Mouse (Mus musculus): ENCODE measurements at regions not wholly inside any gene's neighbourhood (a gene's known extent, or its start where the extent isn't known, plus 50 kb on each side); places are given as distances from the start of the nearest gene placed in this dataset.
"Not testable (repeated sequence)": the region's sequence is repeated elsewhere in the genome, so short reads cannot be mapped to it uniquely, and the experiment has no call there.

DNA sequence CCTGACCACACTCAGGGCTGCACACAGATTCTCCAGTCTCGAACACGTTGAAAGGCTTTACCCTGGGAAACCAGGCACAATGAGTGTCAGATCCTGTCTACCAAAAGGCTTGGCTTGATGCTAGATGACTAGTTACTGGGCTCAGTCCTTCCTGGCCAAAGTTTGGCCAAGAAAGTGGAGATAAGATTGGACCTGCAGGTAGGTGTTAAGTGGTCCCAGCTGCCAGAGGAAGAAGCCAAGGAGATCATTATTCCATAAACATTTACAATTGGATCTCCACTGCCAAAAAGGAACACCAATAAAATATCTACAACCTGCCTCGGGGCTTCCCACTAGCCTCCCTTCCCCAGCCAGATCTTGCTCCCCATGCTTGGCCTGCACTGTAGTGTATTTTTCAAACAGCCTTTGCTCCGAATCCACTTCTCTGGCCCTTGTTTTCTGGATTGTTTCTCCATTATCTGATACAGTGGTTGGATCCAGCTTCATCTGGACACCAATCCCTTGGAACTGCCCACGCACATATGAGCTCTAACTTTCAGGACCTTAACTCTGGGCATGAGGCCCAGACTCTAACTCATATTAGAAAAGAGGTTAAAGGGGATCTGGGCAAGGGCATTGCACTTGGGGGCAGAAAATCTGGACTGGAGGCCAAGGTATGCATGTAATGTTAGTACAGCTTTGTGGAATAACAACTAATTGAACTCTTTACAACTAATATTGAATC lies 345.3 kb upstream of the Intu start:
- no peak for DNase-seq

DNA sequence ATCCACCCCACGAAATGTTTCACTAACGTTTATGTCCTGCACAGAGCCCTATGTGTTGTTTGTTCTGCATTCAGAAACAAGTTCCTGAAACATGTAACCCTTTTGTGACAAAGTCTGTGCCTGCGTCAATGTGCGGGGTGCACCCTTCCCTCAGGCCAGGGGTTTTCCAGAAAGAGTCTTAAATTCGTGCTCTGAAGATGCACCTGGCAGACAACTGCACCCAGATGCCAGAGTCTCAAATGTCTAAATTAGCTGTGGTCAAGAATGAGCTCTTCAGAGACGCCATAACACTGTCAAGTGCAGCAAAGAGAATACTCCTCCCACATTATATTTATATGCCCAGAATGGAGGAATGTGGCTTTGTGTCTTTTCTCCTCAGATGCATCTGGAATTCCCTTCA lies 341.6 kb upstream of the Intu start:
- no peak for DNase-seq

DNA sequence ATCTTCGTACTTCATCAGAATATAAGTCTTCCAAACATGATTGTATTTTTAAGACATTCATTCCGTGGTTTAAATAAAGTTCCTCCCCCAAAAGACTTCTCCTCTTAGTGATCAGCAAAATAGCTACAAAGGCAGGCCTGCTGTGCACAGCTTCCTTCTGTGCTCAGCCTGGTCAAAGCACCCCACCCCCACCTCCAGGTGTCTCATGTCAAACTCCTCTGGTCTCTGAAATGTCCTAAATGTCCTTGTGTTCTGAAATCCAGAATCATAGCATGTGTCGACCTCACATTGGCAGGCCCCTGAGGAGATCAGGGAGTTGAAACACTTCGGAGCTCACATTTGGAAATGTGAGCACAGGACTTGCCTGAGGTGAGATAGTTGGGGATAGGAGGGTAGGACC lies 341.1 kb upstream of the Intu start:
- DNase-seq, result no peak

DNA sequence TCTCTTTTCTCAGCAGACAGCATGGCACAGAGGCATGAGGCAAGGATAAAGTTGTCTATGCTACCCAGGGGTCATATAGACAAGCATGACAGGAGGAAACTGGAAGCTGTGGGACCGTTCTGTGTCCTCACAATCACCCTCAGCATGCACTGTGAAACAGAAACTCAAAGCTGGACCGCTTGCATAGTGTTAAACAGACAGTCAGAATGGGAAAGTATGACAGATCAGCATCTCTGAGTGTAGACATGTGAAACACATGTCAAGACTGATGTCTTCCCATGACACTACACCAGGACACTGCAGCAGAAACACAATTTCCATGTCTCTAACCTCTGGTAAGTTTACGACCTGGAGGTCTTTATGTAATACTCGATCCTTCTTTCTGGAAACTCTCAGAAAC lies 330.9 kb upstream of the Intu start:
- DNase-seq, result no peak

DNA sequence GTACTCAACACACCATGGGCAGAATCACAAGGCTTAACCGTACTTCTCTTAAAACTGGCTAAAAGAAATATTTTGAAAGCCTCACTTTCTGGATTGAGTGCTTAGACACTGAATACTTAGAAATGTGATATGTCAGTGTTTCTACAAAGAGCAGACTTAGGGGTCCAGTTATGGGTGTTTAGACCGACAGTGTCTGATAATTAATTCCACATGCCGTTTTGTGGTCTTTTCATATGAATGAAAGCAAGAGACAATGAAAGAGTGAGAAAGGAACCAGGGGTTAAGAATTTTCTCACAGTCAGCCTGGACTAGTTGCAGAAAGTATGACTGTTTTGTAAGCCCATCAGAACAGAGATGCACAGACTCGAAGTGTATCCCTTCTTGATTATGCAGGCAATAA lies 324.8 kb upstream of the Intu start:
- no peak for DNase-seq

DNA sequence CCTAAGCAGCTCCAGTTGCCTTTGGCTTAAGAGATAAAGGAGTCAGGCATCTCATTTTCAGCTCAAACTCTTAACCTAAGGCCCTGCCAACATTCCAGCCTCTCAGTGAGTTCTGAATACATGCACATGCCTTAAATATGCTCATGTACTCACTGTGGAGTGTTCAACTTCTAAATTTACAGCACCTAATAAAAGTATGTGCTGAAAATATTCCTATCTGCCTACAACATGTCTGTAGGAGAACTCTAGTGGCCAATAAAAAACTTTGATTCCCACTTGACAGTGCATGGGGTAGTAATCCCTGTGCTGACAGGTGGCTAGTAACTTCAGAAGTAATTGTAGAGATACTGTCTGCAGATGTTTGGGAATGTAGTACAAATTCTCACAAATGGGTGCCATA lies 319.3 kb upstream of the Intu start:
- no peak for DNase-seq

DNA sequence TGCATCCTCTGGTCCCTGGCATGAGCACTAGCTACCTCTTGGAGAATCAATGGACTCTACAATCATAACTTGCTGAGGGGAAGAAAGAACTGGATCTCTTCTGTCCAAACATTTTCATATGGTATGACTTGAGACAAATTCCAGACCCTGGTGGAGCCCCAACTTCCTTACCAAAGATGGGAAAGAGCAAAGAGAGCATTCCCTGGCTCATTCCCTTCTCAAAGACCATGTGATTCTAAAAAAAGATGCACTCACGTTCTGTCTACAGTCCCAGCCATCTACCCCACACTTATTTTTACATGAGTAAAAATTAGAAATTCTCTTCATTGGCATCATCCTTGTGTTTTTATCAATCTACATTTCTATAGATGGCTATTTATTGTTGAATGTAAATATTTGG lies 304.3 kb upstream of the Intu start:
- no peak for DNase-seq

DNA sequence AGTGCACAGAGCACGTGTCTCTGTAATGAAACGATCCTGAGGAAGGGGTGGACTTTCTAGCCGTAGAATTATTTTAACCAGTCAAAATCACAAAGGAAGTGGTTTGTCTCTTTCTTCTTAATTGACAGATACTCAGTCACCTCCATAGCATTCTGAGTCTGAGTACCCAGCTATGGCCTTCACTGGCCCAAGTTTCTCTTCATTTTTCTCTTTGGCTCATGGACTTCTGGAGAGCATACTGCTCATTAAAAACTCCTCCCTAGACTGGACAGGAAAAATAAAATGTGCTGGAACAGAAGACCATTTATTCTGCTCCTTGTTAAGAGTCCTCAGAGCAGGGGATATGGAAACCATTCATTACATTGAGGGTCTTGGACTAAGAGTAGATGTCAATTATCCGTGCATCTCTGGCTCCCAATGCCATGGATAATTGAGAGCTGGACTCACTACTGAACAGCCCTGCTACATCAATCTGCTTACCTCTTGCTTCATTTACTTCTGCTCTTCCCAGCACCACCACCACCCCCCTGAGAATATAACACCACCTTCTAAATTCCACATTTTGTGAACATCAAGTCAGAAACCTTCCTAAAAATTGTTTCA lies 287.5 kb upstream of the Intu start:
- DNase-seq, result no peak

DNA sequence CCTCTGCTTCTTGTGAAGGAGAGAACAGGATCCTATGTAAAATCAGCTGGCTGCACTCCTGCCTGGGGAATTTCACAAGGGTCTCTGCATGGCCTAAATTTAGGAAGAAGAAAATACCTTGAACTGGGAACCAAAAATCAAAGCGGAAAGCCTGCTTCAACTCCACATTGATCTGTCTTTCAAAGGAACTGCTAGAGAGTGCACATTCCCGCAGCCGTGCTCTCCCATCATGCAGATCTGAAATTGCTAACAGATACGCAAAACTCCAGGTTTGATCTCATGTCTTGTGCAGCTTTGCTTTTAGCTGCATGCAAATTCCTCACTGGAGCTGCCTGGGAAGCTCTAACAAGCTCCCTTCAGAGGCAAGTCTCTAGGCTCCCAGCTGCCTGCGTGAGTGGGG lies 276.7 kb upstream of the Intu start:
- no peak for DNase-seq

DNA sequence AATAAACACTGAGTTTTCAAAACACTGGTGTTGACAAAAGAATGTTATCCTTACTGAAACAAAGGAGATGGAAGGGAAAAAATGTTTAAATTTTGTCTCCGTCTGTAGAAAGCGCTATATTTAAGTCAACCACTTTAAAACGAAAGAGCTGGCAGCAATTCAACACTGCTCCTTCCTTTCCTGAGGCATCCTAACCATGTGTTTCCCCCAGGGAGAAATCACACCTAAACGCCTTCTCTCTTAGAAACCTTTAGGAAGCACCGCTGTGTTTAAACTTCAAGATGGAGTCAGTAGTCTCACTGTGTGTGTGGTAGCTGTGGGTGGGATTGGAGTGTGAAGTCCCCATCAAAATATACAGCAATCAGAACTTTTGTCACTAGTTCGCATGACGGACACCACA lies 268.6 kb upstream of the Intu start:
- DNase-seq, result no peak

DNA sequence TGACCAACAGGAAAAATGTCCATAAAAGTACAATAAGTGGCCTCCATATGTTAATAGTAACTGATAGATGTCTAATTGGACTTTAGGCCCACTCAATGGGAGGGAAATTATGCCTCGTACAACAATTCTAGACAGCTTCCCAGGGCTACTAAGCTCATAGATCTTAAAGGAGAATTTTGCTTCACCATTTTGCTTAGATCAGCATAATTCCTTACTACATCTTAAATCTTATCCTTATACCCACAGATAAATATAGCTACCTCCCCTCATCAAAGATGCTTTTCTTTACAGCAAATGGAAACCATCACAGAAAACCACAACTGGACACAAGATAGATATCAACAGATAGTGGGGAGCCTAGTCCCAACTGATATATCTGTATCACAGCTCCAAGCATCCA lies 263.6 kb upstream of the Intu start:
- DNase-seq, result no peak

DNA sequence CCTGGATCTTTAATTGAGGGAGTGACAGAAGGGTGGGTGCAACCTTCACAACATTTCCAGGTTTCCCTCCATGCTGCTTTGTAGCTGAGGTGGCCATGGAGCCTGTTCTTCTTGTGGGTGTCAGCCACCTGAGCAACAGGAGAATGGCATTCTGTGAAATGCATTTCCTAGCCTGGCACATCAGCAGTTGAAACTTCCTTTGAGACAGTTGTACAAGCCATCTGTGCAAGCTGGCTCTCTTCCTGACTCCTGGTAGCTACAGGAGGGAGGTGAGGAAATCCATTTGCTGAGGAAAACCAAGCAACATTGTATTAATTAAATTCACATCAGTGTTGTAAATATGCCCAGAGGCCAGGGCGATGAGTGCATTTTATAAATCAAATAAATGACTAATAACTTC lies 248.2 kb upstream of the Intu start:
- DNase-seq, result no peak

DNA sequence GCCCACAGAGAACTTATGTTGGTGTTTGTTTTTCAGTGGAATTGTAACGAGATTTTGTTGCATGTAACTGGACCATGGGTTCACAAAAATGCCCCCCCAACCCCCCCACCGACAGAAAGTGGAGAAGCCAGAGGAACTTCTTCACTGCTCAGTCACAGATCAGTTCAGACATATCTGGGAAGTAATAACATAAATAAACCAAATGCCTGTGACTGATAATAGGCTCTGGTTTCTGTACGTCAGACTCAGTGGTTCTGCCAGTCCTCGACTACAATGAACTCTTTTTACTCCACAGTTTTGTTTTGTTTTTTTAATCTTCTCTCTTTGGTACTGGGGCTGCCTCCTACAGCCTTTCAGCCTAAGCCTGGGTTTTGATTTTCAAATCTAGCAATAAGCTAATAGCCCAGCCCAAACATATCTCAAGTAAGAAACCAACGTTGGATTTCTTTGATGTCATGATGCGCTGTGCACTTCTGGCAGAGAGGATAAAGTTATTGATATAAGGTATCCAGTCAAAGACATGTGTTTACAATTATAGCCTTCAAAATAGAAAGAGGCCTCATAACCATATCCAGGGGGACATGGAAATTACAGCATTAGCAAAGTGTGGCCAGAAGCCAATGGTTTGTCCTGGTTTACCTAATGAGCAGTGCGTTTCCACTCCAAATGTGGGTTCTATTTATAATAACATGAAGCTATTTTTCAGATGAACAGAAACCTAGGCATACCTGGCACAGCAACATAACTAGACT lies 244.0 kb upstream of the Intu start:
- no peak for DNase-seq

DNA sequence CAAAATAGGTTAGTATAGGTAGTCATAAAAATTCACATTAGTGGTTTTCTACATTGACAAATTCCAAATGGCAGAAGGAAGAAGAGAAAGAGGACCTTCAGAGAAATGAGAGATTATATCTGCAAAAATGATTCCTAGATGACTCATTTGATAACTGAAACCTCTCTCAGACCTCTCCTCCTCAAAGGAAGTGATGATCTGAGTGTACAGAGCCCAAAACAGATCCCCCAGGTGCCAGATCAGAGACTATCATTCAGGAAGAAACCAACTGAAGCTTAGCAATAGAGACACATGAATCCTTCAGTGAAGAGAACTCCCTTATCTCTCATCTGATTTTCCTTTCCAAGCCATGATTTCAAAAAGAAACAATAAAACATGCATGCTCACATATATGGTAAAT lies 234.0 kb upstream of the Intu start:
- no peak for DNase-seq

DNA sequence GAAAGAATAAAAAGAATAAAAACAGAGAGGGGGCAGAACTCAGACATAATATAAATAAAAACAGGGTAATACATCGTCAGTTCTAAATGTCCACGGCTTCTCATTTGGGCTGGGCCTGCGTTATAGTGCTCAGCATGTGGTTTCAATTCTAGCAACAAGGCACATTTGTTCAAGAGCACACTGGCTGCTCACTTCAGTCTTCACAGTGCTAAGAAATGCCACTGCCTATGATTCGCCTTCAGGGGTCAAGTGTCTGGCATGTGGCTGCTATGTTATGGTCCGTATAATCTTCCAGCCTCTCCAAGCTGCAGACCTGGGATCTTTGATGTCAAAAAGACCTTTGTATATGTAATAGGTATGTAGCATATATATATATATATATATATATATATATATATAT lies 210.8 kb upstream of the Intu start:
- DNase-seq, result no peak

DNA sequence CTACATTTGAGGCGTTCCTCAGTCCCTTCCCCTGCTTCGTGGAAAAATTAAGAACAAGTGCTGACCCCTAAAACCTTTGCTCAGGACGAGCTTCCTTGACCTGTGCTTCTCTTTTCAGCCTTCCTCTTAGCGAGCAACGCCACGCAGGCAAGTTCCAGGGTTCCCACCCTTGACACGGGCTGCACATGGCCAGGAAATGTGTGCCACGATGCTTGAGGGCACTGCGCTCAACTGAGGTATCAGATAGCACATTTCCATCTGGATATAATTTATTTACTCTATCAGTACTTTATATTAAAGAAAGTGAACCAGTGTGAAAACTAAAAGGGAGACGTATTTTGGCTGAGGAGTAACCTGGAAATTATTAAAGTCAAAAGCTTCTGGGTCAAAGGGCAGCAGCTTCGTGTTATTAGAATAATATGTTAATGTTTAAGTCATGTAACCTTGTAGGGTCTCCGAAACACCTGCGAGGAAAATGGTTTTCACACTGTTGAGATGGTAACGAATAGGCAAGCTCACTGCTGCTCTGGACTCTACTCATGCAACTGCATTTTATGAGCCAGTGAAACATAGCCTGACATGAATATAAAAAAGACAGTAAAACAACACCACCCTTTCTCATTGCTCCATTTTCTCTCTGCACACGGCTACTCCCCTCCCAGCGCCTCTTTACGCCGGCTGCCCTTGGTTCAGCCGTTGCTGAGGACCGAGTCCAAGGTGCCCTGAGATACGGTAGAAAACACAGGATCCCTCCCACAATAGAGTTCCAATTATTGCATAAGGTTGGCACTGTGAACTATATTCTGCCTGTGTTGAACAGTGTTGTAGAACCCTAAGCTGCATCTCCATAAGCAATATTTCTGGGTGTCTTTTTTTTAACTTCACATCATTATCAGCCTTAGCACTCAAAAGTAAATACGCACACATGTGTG lies 204.9 kb upstream of the Intu start:
- no peak for DNase-seq

DNA sequence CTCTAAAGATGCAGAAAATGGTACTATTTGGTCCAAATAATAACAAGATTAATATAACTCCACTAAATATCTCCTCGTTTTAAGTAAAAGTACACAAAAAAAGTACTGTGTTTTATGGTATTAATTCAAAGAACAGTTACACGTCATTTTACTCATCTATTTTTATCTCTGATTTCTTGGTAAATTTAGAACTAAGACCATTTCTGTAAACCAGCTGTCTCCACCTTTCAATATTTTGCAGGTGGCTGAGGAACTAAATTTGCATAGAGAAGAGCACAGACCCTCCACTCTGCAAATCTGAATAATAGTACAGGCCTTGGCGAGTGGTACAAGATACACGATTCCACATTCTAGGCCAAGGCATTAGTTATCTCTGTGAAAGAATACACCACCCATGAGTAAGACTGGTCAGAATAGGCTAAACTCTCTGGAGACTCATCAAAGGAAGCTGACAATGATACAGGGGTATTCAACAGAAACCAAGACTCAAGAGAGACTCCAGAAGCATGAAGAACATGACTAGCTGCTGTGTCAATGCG lies 191.5 kb upstream of the Intu start:
- no peak for DNase-seq

DNA sequence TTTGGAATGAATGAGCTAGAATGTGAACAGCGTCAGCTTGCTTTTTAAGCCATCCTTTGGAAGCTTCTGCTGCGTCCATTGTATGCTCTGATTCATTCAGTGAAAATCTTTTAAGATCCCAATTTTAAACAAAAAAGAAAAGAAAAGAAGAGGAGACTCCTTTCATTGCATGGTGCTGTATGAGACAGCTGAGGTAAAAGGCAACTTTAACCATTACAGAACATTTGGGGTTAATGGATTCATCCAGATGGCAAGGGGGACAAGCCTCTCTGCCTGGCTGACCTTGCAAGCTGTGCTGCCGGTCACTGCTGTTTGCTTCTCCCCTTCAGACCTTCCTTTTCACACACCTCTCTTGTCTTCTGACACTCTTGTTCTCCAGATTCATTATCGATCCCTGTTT lies 176.0 kb upstream of the Intu start:
- DNase-seq, result no peak

DNA sequence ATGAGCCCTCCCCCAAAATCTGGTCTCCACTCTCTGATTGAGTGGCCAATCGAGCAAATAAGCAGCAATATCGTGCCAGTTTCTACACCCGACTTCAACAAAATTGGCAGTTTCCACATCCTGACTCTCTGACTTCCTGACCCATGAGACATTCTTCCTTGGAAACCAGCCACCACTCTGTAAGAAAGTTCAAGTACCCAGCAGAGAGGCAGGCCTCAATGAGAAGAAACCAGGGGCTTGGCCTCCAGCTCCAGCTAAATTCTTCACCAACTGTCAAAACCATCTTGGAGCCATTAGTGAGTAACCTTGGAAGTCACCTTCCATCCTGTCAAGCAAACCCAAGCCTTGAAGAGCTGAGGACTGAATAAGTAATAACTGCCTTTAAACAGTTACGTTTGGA lies 162.7 kb upstream of the Intu start:
- DNase-seq, result no peak

DNA sequence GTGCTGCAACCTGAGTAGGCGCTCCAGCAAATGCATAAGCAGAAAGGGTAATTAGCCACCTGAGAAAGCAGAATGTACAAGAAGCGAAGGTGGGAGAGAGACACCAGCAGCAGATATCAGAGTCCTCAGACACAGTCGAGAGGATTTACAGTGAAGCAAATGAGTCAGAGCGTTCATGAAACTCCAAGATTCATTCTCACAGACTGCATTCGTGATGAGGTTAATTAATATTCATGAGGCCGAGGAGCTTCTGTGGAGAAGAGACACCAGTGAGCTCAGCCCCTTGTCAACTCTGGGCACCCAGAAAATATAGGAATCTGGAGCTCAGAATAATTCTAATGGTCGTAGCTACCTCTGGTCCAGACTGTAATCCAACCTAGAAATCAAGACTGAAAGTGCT lies 159.7 kb upstream of the Intu start:
- DNase-seq, result no peak

DNA sequence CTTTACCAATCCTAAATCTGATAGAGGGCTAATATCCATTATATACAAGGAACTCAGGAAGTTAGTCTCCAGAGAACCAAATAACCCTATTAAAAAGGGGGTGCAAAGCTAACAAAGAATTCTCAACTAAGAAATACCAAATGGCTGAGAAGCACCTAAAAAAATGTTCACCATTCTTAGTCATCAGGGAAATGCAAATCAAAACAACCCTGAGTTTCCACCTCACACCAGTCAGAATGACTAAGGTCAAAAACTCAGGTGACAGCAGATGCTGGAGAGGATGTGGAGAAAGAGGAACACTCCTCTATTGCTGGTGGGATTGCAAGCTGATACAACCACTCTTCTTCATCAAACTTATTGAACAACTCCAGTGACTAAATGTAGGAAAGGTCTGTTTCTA lies 154.9 kb upstream of the Intu start:
- DNase-seq, result not testable (repeated sequence)

DNA sequence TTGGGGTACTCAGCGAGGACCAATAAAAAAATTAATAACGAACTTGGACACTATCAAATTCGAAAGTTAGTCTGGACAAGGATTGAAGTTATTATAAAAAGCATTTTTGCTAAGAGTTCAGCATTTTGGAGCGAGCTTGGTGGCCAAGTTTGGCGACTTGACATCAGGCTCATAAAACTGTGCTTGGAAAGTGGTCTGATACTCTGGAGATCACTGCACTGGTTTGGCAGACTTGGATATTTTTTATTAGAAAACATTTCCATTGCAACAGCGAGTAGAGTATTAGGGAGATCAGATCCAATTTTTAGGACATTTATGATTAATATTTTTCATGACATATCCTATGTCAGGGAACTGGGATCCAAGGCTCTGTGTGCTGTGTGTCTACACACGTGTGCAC lies 153.7 kb upstream of the Intu start:
- no peak for DNase-seq

Data from adrenal gland, adult 2 months (tissue).